Mouse (Mus musculus): ENCODE data around the gene Cog5. TPM values are rescaled to one million over a fixed set of nuclear protein-coding genes. Genes with fewer than 3 reads are reported as not detected.

Gene Cog5
- polyA plus RNA-seq, 2 experiments, result 6.0 to 7.8 TPM

DNA sequence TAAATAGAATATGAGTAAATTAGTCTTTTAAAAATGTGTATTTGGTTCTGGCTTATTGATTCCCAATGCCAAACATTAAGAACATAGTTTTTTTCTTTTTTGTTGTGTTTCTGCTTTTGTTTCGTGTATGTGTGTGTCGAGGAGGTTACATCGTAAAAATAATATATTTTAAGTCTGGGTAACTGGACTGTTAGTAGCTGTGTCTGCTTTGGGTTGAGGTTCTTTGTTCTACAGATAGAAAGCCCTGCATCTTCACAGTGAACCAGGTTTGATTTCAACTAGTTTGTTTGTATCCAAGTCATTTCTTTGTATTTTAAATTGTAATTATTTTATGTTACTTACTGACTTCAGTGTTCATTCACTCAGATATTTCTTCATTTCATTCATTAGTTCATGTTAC is 59.4 kb downstream of the Cog5 start:
- Histone ChIP-seq H3K9ac (replicated peaks) (no peak overlapping the region), H3K27ac (no peak overlapping the region), H3K9me3 (ENCODE audit: control insufficient read depth, low read length) (no peaks in the 10 kb centered on the region), H3K4me2 (ENCODE audit: low read depth) (no peak overlapping the region), H3K36me3 (replicated peaks; ENCODE audit: control insufficient read depth, insufficient read depth, low read depth) (no peaks in the 10 kb centered on the region), H3K4me3 (ENCODE audit: insufficient read depth in 1 of 2, low read depth in 2 of 2, low read length in 2 of 2) (no peak overlapping the region), H3K27me3 (ENCODE audit: control insufficient read depth, insufficient read depth, low read length) (no peaks in the 10 kb centered on the region), H3K4me1 (replicated peaks; ENCODE audit: control insufficient read depth in 2 of 2, insufficient read depth in 2 of 2, low read length in 1 of 2) (no peaks in the 10 kb centered on the region)
- WGBS (ENCODE audit: insufficient replicate concordance), result 72% methylated on average over 3 of the region's 3 CpGs
- TF ChIP-seq CTCF (IDR thresholded peaks at IDR 0.05; ENCODE audit: low read depth) (no peak), EP300 (IDR thresholded peaks at IDR 0.05; ENCODE audit: low read depth) (no peak)
- ATAC-seq (ENCODE audit: insufficient read depth), result no peak
- DNase-seq (ENCODE audit: low read depth in 3 of 3, low spot score in 3 of 3), result no peak

DNA sequence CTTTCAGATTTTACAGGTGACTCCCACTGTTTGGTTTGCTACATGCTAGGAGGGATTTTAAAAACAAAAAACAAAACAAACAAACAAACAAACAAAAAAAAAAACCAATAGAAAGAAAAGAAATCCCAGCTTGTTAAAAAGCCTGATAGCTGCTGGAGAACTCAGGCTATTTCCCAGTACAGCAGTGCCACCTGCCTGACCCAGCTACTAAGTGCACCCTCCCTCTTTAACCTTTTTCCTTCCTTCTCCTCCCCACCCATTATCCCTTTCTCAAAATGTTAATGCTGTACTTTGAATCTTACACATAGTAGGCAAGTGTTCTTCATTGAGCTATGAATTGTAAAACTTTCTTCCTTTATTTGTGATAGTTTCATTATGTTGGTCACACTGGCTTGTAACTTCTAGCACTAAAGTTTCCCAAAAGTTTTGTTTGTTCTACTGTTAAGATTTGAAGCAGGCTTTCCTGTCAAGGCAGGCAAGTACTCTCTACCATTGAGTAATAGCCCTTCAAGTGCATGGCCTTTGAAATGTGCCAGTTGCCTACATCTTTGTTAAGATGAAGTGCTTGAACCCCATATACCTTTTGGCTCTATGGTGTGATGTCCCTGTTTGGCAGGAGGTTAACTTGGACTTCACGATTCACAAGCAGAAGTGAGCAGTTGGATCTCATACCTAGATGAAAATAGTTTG is 65.1 kb downstream of the Cog5 start:
- H3K27me3 ChIP-seq (ENCODE audit: control insufficient read depth, insufficient read depth, low read length), result no peaks in the 10 kb centered on the region
- no peak overlapping the region for H3K4me2 ChIP-seq (ENCODE audit: low read depth)
- ATAC-seq (ENCODE audit: insufficient read depth), result no peak
- no peaks in the 10 kb centered on the region for H3K4me1 ChIP-seq (replicated peaks; ENCODE audit: control insufficient read depth in 2 of 2, insufficient read depth in 2 of 2, low read length in 1 of 2)
- H3K9ac ChIP-seq (replicated peaks), result no peak overlapping the region
- H3K36me3 ChIP-seq (replicated peaks; ENCODE audit: control insufficient read depth, insufficient read depth, low read depth), result no peaks in the 10 kb centered on the region
- H3K9me3 ChIP-seq (ENCODE audit: control insufficient read depth, low read length), result no peaks in the 10 kb centered on the region
- TF ChIP-seq EP300 (IDR thresholded peaks at IDR 0.05; ENCODE audit: low read depth) (no peak), CTCF (IDR thresholded peaks at IDR 0.05; ENCODE audit: low read depth) (peak; percentile 30; the same call in 1 of the 2 replicates)
- no peak for DNase-seq (ENCODE audit: low read depth in 3 of 3, low spot score in 3 of 3)
- H3K27ac ChIP-seq, result no peak overlapping the region
- H3K4me3 ChIP-seq (ENCODE audit: insufficient read depth in 1 of 2, low read depth in 2 of 2, low read length in 2 of 2), result no peak overlapping the region
- 77% methylated on average over 1 of the region's 1 CpGs for WGBS (ENCODE audit: insufficient replicate concordance)

DNA sequence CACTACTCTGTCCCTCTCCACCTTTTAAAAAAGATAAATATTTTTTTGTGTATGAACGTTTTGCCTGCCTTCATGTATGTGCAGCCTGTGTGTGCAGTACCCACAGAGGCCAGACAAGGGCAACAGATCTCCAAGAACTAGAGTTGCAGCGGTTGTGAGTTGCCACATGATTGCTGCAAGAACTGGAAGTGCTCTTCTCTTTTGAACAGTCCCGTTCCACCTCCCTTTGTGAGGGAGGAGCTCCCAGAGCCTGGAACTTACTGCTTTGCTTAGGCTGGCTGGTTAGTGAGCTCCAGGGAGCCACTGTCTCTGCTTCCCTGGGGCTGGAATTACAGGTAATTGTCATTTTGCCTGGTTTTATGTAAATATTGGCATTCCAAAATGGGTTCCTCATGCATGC is 69.9 kb downstream of the Cog5 start:
- 69% methylated on average over 3 of the region's 3 CpGs for WGBS (ENCODE audit: insufficient replicate concordance)
- Histone ChIP-seq H3K9ac (replicated peaks) (no peak overlapping the region), H3K36me3 (replicated peaks; ENCODE audit: control insufficient read depth, insufficient read depth, low read depth) (no peaks in the 10 kb centered on the region), H3K4me3 (ENCODE audit: insufficient read depth in 1 of 2, low read depth in 2 of 2, low read length in 2 of 2) (no peak overlapping the region), H3K27me3 (ENCODE audit: control insufficient read depth, insufficient read depth, low read length) (no peaks in the 10 kb centered on the region), H3K4me2 (ENCODE audit: low read depth) (no peak overlapping the region), H3K9me3 (ENCODE audit: control insufficient read depth, low read length) (no peaks in the 10 kb centered on the region), H3K27ac (no peak overlapping the region), H3K4me1 (replicated peaks; ENCODE audit: control insufficient read depth in 2 of 2, insufficient read depth in 2 of 2, low read length in 1 of 2) (no peaks in the 10 kb centered on the region)
- ATAC-seq (ENCODE audit: insufficient read depth) (no peak), DNase-seq (ENCODE audit: low read depth in 3 of 3, low spot score in 3 of 3) (no peak)
- no peak for TF ChIP-seq EP300 (IDR thresholded peaks at IDR 0.05; ENCODE audit: low read depth)
- TF ChIP-seq CTCF (IDR thresholded peaks at IDR 0.05; ENCODE audit: low read depth), result no peak

DNA sequence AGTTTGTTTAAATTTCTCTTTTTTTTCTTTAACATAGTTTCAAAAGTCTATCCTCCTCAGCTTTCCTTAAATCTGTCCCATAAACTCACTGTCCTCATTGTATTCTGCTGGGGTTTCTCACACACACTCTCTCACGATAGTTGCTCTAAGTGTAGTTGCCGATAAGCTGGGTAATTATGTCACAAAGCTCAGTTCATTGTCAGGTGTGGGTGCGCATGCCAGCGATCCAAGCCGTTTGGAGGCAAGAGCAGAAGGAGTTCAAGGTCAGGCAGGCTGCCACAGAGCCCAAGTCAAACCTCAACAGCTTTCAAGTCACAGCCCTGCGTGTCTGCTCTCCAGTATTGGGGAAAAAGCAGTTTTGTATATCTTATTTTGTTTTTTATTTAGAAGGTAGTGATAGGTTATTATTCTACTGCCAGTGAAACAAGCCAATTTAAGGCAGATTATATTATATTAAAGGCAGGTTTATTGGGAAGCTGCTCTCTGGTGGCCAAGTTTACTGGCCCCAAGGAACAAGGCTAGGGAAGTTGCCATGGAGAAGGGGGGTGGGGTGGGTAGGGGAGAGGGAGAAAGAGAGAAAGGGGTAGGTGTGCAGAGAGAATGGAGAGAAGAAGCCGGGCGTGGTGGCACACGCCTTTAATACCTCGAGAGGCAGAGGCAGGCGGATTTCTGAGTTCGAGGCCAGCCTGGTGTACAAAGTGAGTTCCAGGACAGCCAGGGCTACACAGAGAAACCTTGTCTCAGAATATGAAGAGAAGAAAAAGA is 71.0 kb downstream of the Cog5 start:
- ATAC-seq (ENCODE audit: insufficient read depth), result no peak
- TF ChIP-seq EP300 (IDR thresholded peaks at IDR 0.05; ENCODE audit: low read depth) (no peak), CTCF (IDR thresholded peaks at IDR 0.05; ENCODE audit: low read depth) (no peak)
- no peaks in the 10 kb centered on the region for H3K27me3 ChIP-seq (ENCODE audit: control insufficient read depth, insufficient read depth, low read length)
- no peak overlapping the region for H3K4me3 ChIP-seq (ENCODE audit: insufficient read depth in 1 of 2, low read depth in 2 of 2, low read length in 2 of 2)
- no peak overlapping the region for H3K9ac ChIP-seq (replicated peaks)
- no peaks in the 10 kb centered on the region for H3K36me3 ChIP-seq (replicated peaks; ENCODE audit: control insufficient read depth, insufficient read depth, low read depth)
- H3K27ac ChIP-seq, result no peak overlapping the region
- H3K4me2 ChIP-seq (ENCODE audit: low read depth), result no peak overlapping the region
- WGBS (ENCODE audit: insufficient replicate concordance), result 71% methylated on average over 12 of the region's 12 CpGs
- no peaks in the 10 kb centered on the region for H3K9me3 ChIP-seq (ENCODE audit: control insufficient read depth, low read length)
- no peaks in the 10 kb centered on the region for H3K4me1 ChIP-seq (replicated peaks; ENCODE audit: control insufficient read depth in 2 of 2, insufficient read depth in 2 of 2, low read length in 1 of 2)
- DNase-seq (ENCODE audit: low read depth in 3 of 3, low spot score in 3 of 3), result no peak

DNA sequence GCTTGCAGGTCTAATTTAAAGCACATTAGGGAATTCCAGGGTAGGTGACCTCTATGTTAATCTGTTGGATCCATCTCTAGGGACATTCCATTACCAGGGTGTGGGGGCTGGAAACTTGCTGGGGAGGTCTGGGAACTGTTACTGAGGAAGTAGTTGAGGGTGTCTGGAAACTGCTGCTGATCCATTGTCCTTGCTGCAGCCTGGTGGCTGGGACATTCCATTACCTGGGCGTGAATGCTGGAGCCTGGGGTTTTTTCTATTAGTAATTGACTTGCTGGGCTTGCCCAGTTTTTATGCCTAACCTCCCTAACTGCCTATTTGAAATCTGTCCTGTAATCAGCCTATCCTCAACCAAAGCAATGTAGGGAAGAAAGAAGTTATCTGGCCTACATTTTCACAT is 72.0 kb downstream of the Cog5 start:
- H3K27me3 ChIP-seq (ENCODE audit: control insufficient read depth, insufficient read depth, low read length), result no peaks in the 10 kb centered on the region
- no peak overlapping the region for H3K4me3 ChIP-seq (ENCODE audit: insufficient read depth in 1 of 2, low read depth in 2 of 2, low read length in 2 of 2)
- no peaks in the 10 kb centered on the region for H3K36me3 ChIP-seq (replicated peaks; ENCODE audit: control insufficient read depth, insufficient read depth, low read depth)
- WGBS (ENCODE audit: insufficient replicate concordance), result 63% methylated on average over 1 of the region's 1 CpGs
- DNase-seq (ENCODE audit: low read depth in 3 of 3, low spot score in 3 of 3) (no peak), ATAC-seq (ENCODE audit: insufficient read depth) (no peak)
- H3K9me3 ChIP-seq (ENCODE audit: control insufficient read depth, low read length), result no peaks in the 10 kb centered on the region
- no peak for TF ChIP-seq EP300 (IDR thresholded peaks at IDR 0.05; ENCODE audit: low read depth)
- TF ChIP-seq CTCF (IDR thresholded peaks at IDR 0.05; ENCODE audit: low read depth), result no peak
- no peaks in the 10 kb centered on the region for H3K4me1 ChIP-seq (replicated peaks; ENCODE audit: control insufficient read depth in 2 of 2, insufficient read depth in 2 of 2, low read length in 1 of 2)
- H3K9ac ChIP-seq (replicated peaks), result no peak overlapping the region
- H3K27ac ChIP-seq, result no peak overlapping the region
- no peak overlapping the region for H3K4me2 ChIP-seq (ENCODE audit: low read depth)
